In the genomic region with DNA sequence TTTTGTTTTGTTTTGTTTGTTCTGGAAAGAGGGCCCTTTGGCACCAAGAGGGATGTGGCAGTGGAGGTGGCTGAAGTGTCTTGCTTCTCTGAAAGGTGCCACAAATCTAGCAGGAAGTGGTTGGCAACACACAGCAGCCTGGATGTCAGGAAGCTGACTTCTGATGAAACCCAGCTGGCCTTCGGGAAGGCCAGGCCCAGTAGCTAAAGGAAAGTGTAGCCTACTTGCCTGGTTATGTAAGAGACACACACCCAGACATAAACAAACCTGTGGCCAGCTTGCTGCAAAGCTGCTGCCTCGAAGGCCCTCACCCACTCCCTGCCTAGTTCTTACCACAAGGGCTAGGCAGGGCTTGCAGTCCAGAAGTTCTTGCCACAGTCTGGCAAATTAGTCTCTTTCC, we compare ENCODE assay signal across 10 mouse cellular contexts.
DNase-seq lines count a peak whose midpoint lies in the region; ATAC-seq and TF ChIP-seq lines count a peak whose summit lies in the region.
"Had no signal": no experiment of that assay in that cellular context is flagged by ENCODE, and none has a peak within 500 bp of the region (broad histone marks: within the 10 kb centered on the region; RNA-seq: fewer than 3 reads in every experiment).

No protein-coding gene starts in this region.

- no peak for TF ChIP-seq CTCF in gastrocnemius, adult 2 months (IDR thresholded peaks at IDR 0.05)

- no peak overlapping the region for H3K4me3 ChIP-seq in hindbrain, embryonic 10.5 days
- H3K4me3 ChIP-seq in hindbrain, embryonic 12.5 days, result no peak overlapping the region
- no peak overlapping the region for H3K4me3 ChIP-seq in gastrocnemius, adult 2 months
- H3K4me3 ChIP-seq: midbrain, embryonic 15.5 days had no signal

- no peak for DNase-seq in hindbrain, embryonic 10.5 days (ENCODE audit: low spot score)
- peak; percentile 35 to 54 for DNase-seq in kidney, postnatal 36 days
- no peak for DNase-seq in gastrocnemius, adult 2 months

- ATAC-seq in hindbrain, embryonic 12.5 days (ENCODE audit: low FRiP score), result no peak
- peak; percentile 93 for ATAC-seq in granulocyte monocyte progenitor cell, adult 5-6 weeks (replicated peaks; ENCODE audit: poor library complexity, severe bottlenecking)
- ATAC-seq in monocyte, adult 5-6 weeks (replicated peaks; ENCODE audit: insufficient number of reproducible peaks, low FRiP score, low TSS enrichment, poor library complexity, severe bottlenecking), result 0 out of 2 replicates have a peak, but pooled peaks have one; percentile 31
- no peak for ATAC-seq in CD4-positive, CD25-positive, alpha-beta regulatory T cell, adult 4 months
- ATAC-seq in frontal cortex, adult (ENCODE audit: low TSS enrichment), result no peak
- ATAC-seq: midbrain, embryonic 15.5 days had no signal

- WGBS in hindbrain, embryonic 10.5 days, result 66% methylated on average over 2 of the region's 2 CpGs
- WGBS in hindbrain, embryonic 12.5 days, result 51% methylated on average over 2 of the region's 2 CpGs

- H3K4me2 ChIP-seq in hindbrain, embryonic 12.5 days (replicated peaks), result no peak overlapping the region
- H3K4me2 ChIP-seq: midbrain, embryonic 15.5 days had no signal

- no peaks in the 10 kb centered on the region for H3K9me3 ChIP-seq in hindbrain, embryonic 10.5 days
- H3K9me3 ChIP-seq in hindbrain, embryonic 12.5 days (replicated peaks), result no peaks in the 10 kb centered on the region
- H3K9me3 ChIP-seq: midbrain, embryonic 15.5 days had no signal

- intact Hi-C loops in gastrocnemius, adult 2 months (cut with DNase I), result no loop called here

- H3K36me3 ChIP-seq in hindbrain, embryonic 10.5 days, result no peaks in the 10 kb centered on the region
- no peaks in the 10 kb centered on the region for H3K36me3 ChIP-seq in hindbrain, embryonic 12.5 days
- H3K36me3 ChIP-seq: midbrain, embryonic 15.5 days had no signal

- peaks cover 12% of the 10 kb centered on the region; the same call in 1 of the 2 replicates for H3K4me1 ChIP-seq in hindbrain, embryonic 10.5 days (replicated peaks)
- peaks cover 6% of the 10 kb centered on the region for H3K4me1 ChIP-seq in hindbrain, embryonic 12.5 days
- H3K4me1 ChIP-seq: midbrain, embryonic 15.5 days had no signal

- peak overlapping the region; percentile 9; the same call in 1 of the 2 replicates for H3K27ac ChIP-seq in hindbrain, embryonic 10.5 days
- no peak overlapping the region for H3K27ac ChIP-seq in hindbrain, embryonic 12.5 days
- H3K27ac ChIP-seq in gastrocnemius, adult 2 months, result no peak overlapping the region
- H3K27ac ChIP-seq: midbrain, embryonic 15.5 days had no signal

- no peaks in the 10 kb centered on the region for H3K27me3 ChIP-seq in hindbrain, embryonic 10.5 days (ENCODE audit: insufficient read depth, poor library complexity, severe bottlenecking)
- no peaks in the 10 kb centered on the region for H3K27me3 ChIP-seq in hindbrain, embryonic 12.5 days
- H3K27me3 ChIP-seq: CH12.LX; midbrain, embryonic 15.5 days had no signal

- H3K9ac ChIP-seq in hindbrain, embryonic 12.5 days, result no peak overlapping the region
- H3K9ac ChIP-seq: midbrain, embryonic 15.5 days had no signal

Comparison
In these comparisons a context has a peak if more than half of its experiments do, and no peak if none do; other contexts are left out.
1. DNase-seq: peak in kidney, postnatal 36 days (2 of 2); none in hindbrain, embryonic 10.5 days (single experiment) and gastrocnemius, adult 2 months (single experiment).
2. ATAC-seq: peak in granulocyte monocyte progenitor cell, adult 5-6 weeks (single experiment) and monocyte, adult 5-6 weeks (single experiment); none in hindbrain, embryonic 12.5 days (single experiment), CD4-positive, CD25-positive, alpha-beta regulatory T cell, adult 4 months (single experiment) and frontal cortex, adult (single experiment).